Mouse (Mus musculus) liver, adult 2 months (tissue): ENCODE data around the gene Ccdc87.

Source experiments
- CTCF ChIP-seq: fragments of 200-500 bp; IDR thresholded peaks from 2 replicates; pipeline ENCODE4 v1.5.1; 2011; ENCODE audit warnings: low read depth, low read length, control low read depth
- POLR2A ChIP-seq: fragments of 200-500 bp; IDR thresholded peaks from 2 replicates; pipeline ENCODE4 v1.6.1; 2011; ENCODE audit warnings: low read length, control low read depth; ENCODE audit not compliant: insufficient read depth; ENCODE audit errors: extremely low read depth

- no peak for TF ChIP-seq CTCF
- TF ChIP-seq POLR2A, result no peak
Observed at GRCm38 (mm10) chr19:4811909-4812242, 27.3 kb upstream of the Ccdc87 start.
